Mouse (Mus musculus) urinary bladder, adult 2 months (tissue): ENCODE data around the gene Ptgs1. TPM values are rescaled to one million over a fixed set of nuclear protein-coding genes. Genes with fewer than 3 reads are reported as not detected.

ENCODE experiments used
- DNase-seq: peaks from one replicate; pipeline ENCODE4 v3.0.0; 2022; ENCODE audit warnings: low spot score
- polyA plus RNA-seq: library from polyadenylated mRNA; depleted of rRNA; stranded (reverse); fragments of >200 nt; gene quantifications from 2 replicates; pipeline ENCODE4 v1.2.3, GENCODE M21; 2012; rRNA removed

The Ptgs1 gene
- polyA plus RNA-seq, 1 experiment: 63.0 TPM

- no peak for DNase-seq
These were observed 17.7 kb downstream of the Ptgs1 start for GRCm38 (mm10) chr2:36247964-36248363.

- DNase-seq: no peak
These were observed 20.9 kb downstream of the Ptgs1 start for GRCm38 (mm10) chr2:36251156-36251555.

- DNase-seq: no peak
These were observed 22.3 kb downstream of the Ptgs1 start for GRCm38 (mm10) chr2:36252505-36252904.

- no peak for DNase-seq
These were observed 24.2 kb downstream of the Ptgs1 start for GRCm38 (mm10) chr2:36254445-36254844.

- DNase-seq: no peak
These were observed 26.7 kb downstream of the Ptgs1 start for GRCm38 (mm10) chr2:36256931-36257330.

- DNase-seq: no peak
These were observed 29.2 kb downstream of the Ptgs1 start for GRCm38 (mm10) chr2:36259382-36259781.

GRCm38 (mm10) chr2:36259798-36260540, 29.7 kb downstream of the Ptgs1 start:
- DNase-seq: no peak

GRCm38 (mm10) chr2:36262025-36262424, 31.8 kb downstream of the Ptgs1 start:
- no peak for DNase-seq

- no peak for DNase-seq
These were observed 39.2 kb downstream of the Ptgs1 start for GRCm38 (mm10) chr2:36269458-36269857.

GRCm38 (mm10) chr2:36270186-36270585, 40.0 kb downstream of the Ptgs1 start:
- no peak for DNase-seq

- no peak for DNase-seq
These were observed 40.9 kb downstream of the Ptgs1 start for GRCm38 (mm10) chr2:36271085-36271484.

GRCm38 (mm10) chr2:36272288-36272950, 42.2 kb downstream of the Ptgs1 start:
- DNase-seq: no peak

- DNase-seq: no peak
These were observed 46.2 kb downstream of the Ptgs1 start for GRCm38 (mm10) chr2:36276454-36276853.

GRCm38 (mm10) chr2:36278760-36279159, 48.5 kb downstream of the Ptgs1 start:
- DNase-seq: no peak

- no peak for DNase-seq
These were observed 50.9 kb downstream of the Ptgs1 start for GRCm38 (mm10) chr2:36281138-36281537.

GRCm38 (mm10) chr2:36282301-36282700, 52.1 kb downstream of the Ptgs1 start:
- DNase-seq: no peak

Other genes with a start within 250 kb of the Ptgs1 start
- gene Ndufa8, start 181.0 kb upstream of the Ptgs1 start, polyA plus RNA-seq: 126 and 129 TPM in 2 replicates
- gene Morn5, start 181.0 kb upstream of the Ptgs1 start, polyA plus RNA-seq: 0.25 TPM in 2 replicates
- gene Lhx6, start 125.0 kb upstream of the Ptgs1 start, polyA plus RNA-seq: 0.76 and 1.4 TPM in 2 replicates
- 25.2 and 27.2 TPM in 2 replicates for gene Mrrf, start 94.0 kb upstream of the Ptgs1 start, polyA plus RNA-seq
- gene Rbm18, start 93.7 kb upstream of the Ptgs1 start, polyA plus RNA-seq: 39.7 and 41.5 TPM in 2 replicates
- gene Olfr338, start 143.1 kb downstream of the Ptgs1 start, polyA plus RNA-seq: not detected in 2 replicates
- gene Olfr339, start 188.5 kb downstream of the Ptgs1 start, polyA plus RNA-seq: not detected in 2 replicates
- not detected in 2 replicates for gene Olfr340, start 222.2 kb downstream of the Ptgs1 start, polyA plus RNA-seq